Mouse (Mus musculus) brain, embryonic 14.5 days (tissue): ENCODE measurements at regions not wholly inside any gene's neighbourhood (a gene's known extent, or its start where the extent isn't known, plus 50 kb on each side); places are given as distances from the start of the nearest gene placed in this dataset.

Source experiments
- DNase-seq: peaks from one replicate; pipeline ENCODE4 v3.0.0-alpha.2; 2011; ENCODE audit warnings: low read depth
- CTCF ChIP-seq: fragments of 200-500 bp; IDR thresholded peaks from 2 replicates; pipeline ENCODE4 v1.5.1; 2012; ENCODE audit warnings: inconsistent platforms, mild to moderate bottlenecking, moderate library complexity, borderline replicate concordance; ENCODE audit not compliant: insufficient read depth, insufficient read length; ENCODE audit errors: extremely low read depth
- POLR2A ChIP-seq: fragments of 200-500 bp; IDR thresholded peaks from 2 replicates; pipeline ENCODE4 v1.6.1; 2012; ENCODE audit warnings: mild to moderate bottlenecking, inconsistent platforms, borderline replicate concordance; ENCODE audit not compliant: poor library complexity, insufficient read depth, insufficient read length, severe bottlenecking; ENCODE audit errors: extremely low read depth

GRCm38 (mm10) chr6:94779854-94780253, 79.9 kb upstream of the Lrig1 start:
- TF ChIP-seq CTCF, result no peak
- no peak for TF ChIP-seq POLR2A
- DNase-seq, result no peak

DNA sequence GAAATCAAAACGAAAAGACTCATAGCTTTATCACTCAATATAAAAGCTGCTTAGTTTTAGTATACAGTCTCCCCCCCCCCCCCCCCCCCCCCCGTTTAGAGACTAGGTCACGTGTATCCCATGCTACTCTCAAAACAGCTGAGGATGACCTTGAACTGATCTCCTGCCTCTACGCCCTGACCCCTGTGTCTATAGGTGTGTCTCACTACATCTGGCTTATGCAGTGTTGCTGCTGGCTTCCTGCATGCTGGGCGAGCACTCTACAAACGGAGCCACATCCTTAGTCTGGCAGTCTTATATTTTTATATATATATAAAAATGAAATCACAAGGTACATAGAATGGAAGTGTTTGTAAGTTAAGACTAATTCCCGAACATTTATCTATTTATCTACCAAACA, 79.3 kb upstream of the Lrig1 start:
- no peak for TF ChIP-seq POLR2A
- no peak for TF ChIP-seq CTCF
- DNase-seq, result no peak

DNA sequence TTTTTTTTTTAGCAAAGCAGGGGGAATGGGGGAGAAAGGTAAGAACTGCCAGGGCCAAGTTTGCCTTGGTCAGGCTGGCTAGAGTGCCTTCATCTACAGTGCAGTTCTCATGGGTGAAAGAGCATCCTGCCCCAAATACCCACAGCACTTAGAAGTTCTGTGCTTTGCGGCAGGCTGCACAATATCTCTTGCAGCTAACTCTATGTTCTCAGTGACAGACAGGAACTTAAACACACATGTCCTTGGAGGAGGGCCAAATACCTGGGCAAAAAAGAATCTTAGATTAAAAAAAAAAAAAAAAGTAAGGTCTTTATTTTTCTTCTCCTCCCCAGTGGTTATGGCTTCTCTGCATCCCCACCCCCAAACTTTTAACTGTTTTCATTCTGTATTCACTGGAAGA, 78.8 kb upstream of the Lrig1 start:
- no peak for DNase-seq

GRCm38 (mm10) chr6:94776585-94776984, 76.6 kb upstream of the Lrig1 start:
- DNase-seq, result peak; percentile 43
- TF ChIP-seq CTCF, result no peak
- TF ChIP-seq POLR2A, result no peak

More for the DNA sequence above, 78.8 kb upstream of the Lrig1 start:
- TF ChIP-seq POLR2A, result no peak
- TF ChIP-seq CTCF, result no peak

DNA sequence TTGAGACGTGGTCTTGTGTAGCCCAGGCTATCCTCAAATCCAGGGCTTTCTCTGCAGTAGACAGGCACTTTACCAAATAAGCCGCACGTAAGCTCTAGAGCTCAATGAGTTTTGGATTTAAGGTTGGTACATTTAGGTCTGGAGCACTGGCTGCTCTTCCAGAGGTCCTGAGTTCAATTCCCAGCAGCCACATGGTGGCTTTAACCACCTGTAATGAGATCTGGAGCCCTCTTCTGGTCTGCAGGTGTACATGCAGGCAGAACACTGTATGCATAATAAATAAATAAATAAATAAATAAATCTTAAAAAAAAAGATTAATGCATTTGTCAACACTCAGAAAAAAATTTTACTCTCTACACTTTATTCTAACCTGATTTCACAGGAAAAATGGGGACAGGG, 74.9 kb upstream of the Lrig1 start:
- DNase-seq, result no peak
- TF ChIP-seq POLR2A (no peak), CTCF (no peak; the same call in 1 of the 2 replicates)

DNA sequence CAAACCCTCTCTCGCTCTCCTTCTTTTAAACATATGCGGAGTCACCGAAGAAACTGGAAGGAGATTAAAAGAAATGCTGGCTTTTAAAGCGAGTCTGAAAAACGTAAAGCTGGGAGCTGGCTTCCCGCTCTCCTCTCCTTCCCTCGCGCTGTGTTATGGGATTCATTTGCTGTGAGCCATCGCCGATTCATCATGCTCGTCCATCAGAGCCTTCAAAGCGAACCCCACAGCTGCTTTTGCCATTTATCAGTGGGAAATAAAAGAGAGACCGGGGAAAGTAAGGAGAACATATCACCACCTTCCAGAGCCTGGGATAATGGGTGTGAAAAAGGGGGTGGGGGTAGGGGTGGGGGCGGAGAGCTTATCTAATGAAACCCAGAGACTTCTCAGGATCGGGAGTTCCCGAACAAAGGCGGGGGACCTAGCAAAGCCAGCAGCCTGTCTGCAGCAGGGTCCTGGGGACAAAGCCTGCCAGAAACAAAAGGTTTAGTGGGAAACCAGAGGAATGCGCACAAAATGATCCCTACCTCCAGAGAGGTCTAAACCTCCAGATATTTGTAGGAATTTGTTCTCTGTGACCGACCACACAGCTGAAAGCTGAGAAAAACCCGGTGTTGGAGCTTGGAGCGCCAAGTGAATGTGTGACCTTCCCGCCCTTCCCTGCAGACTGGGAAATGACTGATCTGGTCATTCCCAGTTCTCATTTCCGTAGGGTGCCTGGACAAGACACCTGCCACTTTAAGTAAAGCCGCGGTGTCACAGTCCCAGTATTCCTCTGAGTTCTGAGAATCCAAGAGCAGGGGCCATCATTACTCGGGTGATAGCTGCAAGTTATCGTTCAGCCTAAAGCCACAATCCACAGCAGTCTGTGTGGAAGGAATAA, 73.9 kb upstream of the Lrig1 start:
- TF ChIP-seq CTCF (no peak), POLR2A (no peak)
- DNase-seq, result peak; percentile 87

DNA sequence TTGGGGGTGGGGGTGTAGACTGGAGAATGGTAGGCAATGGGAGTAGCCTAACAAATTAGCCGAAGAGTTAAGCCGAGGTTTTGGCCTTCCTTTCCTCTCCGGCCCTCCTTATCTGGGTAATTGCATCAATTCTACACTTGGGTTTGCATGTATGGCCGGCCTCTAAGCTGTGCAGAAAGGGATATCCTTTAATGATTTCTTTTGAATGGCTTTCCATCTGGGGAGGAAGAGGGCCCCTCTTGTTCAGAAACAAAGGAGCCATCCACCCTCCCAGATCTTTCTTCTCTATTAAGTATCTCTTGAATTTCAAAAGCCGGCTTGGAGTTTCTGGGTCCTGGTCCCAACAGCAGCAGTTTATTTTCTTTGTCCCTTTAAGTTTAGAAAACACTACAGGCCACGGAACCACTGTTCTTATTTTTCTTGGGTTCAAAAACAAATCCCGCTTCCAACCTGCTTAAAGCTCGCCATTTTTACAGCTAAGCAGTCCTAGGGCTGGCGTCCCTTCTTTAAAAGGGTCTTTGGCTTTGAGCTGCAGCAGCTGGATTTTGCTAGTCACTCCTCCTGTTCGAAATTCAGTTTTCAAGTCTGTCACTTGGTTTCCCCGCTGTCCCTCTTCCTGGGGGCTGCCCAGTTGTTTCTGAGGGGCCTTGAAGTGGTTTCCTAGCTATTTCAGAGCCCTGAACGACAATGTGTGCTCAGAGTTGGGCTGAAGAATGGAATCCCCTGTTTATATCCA, 73.1 kb upstream of the Lrig1 start:
- peak; percentile 78 for DNase-seq
- TF ChIP-seq CTCF, result no peak
- no peak for TF ChIP-seq POLR2A

DNA sequence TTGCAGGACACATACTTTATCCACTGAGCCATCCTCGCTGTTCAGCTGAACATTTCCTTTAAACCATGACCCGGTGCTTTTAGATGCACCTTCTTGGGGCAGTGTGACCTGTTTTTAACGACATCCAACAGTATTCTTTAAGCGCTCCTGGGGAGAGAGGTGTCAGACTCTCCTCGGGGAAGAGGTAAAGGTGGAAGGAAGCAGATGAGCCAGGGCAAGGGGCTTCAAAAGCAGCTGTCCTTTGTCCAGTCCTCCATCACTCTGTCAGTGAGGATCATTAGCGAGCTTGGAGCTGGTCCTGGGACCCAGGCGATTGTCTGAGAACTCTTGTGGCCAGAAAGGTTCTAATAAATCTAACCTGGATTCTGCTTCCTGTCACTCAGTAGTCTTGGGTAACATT, 72.4 kb upstream of the Lrig1 start:
- DNase-seq, result no peak
- TF ChIP-seq CTCF, result no peak
- TF ChIP-seq POLR2A, result no peak

DNA sequence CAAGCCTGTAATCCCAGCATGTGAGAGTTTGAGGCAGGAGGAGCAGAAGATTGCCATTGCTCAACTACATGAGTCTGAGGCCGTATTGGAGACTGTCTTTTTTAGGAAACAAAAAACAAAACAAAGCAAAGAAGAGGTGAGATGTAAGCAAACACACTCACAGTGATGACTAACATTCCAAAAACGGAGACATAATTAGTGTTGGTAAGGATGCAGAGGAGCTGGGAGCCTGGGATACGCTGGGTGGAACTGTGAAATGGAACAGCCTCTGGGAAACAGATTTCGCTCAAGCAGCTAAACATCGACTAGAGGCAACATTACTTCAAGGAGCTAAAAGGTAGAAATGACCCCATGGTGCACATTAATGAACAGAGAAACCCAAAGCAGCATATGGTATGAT, 68.3 kb upstream of the Lrig1 start:
- peak; percentile 23 for DNase-seq
- TF ChIP-seq POLR2A (no peak), CTCF (no peak)

DNA sequence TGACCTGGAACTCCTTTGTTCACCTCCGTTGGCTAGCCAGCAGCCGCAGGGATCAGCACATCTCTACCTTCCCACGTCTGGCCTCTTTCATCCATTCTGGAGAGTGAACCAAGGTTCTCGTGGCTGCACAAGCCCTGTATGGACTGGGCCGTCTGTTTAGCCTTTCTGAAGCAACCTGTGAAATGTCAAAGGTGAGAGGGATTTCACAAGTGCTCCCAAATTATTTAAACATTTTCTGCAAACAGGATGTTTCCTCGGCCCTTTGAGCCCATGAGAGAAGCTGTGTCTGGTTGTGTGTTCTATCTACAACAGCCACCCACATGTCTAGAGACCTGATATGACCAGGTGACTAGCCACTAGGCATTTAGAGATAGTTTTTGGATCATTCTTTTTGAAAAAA, 65.8 kb upstream of the Lrig1 start:
- no peak for DNase-seq
- no peak for TF ChIP-seq POLR2A
- no peak for TF ChIP-seq CTCF

GRCm38 (mm10) chr6:94761341-94761740, 61.4 kb upstream of the Lrig1 start:
- no peak for DNase-seq
- TF ChIP-seq CTCF (no peak), POLR2A (no peak)
